Comparison of ENCODE assay signal across 16 mouse cellular contexts in the genomic region with DNA sequence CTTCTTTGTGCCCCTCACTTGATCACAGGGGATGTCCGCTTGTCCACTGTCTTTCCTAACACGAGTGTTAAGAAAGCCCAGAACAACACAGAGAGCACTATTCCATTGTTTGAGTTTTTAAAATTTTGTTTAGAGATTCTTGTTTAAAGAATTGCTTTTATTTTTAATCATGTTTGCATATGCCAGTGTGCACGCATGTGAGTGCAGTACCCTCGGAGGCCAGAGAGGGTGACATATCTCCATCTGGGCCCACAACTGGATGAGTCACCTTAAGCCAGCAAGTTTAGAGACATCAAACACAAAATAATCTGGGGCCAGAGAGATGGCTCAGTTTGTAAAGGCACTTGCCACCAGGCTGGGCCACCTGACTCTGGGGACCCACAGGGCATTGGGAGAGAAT. TPM values are rescaled to one million over a fixed set of nuclear protein-coding genes. Genes with fewer than 3 reads are reported as not detected.
"Had no signal": no experiment of that assay in that cellular context is flagged by ENCODE, and none has a peak within 500 bp of the region (broad histone marks: within the 10 kb centered on the region; RNA-seq: fewer than 3 reads in every experiment).

No protein-coding gene starts in this region.

- H3K4me1 ChIP-seq: kidney, embryonic 15.5 days; limb, embryonic 13.5 days; midbrain, embryonic 10.5 days had no signal

- H3K27me3 ChIP-seq: kidney, embryonic 15.5 days; limb, embryonic 13.5 days; neural tube, embryonic 13.5 days had no signal

- H3K4me3 ChIP-seq: kidney, embryonic 15.5 days; limb, embryonic 13.5 days; midbrain, embryonic 10.5 days; neural tube, embryonic 13.5 days had no signal

- H3K4me2 ChIP-seq: kidney, embryonic 15.5 days; limb, embryonic 13.5 days; neural tube, embryonic 13.5 days had no signal

- H3K27ac ChIP-seq: kidney, embryonic 15.5 days; limb, embryonic 13.5 days; liver, embryonic 14.5 days; midbrain, embryonic 10.5 days; neural tube, embryonic 13.5 days had no signal

- H3K9ac ChIP-seq: kidney, embryonic 15.5 days; limb, embryonic 13.5 days; liver, embryonic 14.5 days; neural tube, embryonic 13.5 days had no signal

- H3K9me3 ChIP-seq: kidney, embryonic 15.5 days; limb, embryonic 13.5 days; midbrain, embryonic 10.5 days; neural tube, embryonic 13.5 days had no signal

- DNase-seq: kidney, postnatal 25 days; left cerebral cortex, postnatal 4 days; retina, postnatal 1 day; right cerebral cortex, postnatal 4 days; spleen, adult 18-20 months; thymus, postnatal 36 days had no signal

- ATAC-seq: midbrain, embryonic 16.5 days had no signal

RNA-seq across cellular contexts. Expression of a gene that starts 33.8 kb away (rescaled TPM):
- polyA plus RNA-seq: liver, embryonic 14.5 days; stomach, embryonic 14.5 days; thymus, postnatal 0 days had no signal

RNA-seq across cellular contexts. Expression of a gene that starts 49.0 kb away (rescaled TPM):
- polyA plus RNA-seq: kidney, adult 2 months; kidney, embryonic 15.5 days; limb, embryonic 13.5 days; liver, adult 2 months; liver, embryonic 14.5 days; midbrain, embryonic 10.5 days; midbrain, embryonic 16.5 days; neural tube, embryonic 13.5 days; stomach, embryonic 14.5 days; thymus, postnatal 0 days had no signal
